Mouse (Mus musculus) olfactory bulb, adult 2 months (tissue): ENCODE data around the gene Lsm4. TPM values are rescaled to one million over a fixed set of nuclear protein-coding genes. Genes with fewer than 3 reads are reported as not detected.

ENCODE experiments used
- H3K27ac ChIP-seq: fragments of 200-500 bp; 2 replicates; pipeline ENCODE4 v1.5.1; 2012; ENCODE audit warnings: low read depth, low read length; ENCODE audit not compliant: insufficient read depth
- H3K4me1 ChIP-seq: fragments of 200-500 bp; 2 replicates; pipeline ENCODE4 v1.6.1; 2012; ENCODE audit warnings: low read length; ENCODE audit not compliant: control insufficient read depth, insufficient read depth
- H3K4me3 ChIP-seq: fragments of 200-500 bp; 2 replicates; pipeline ENCODE4 v1.5.1; 2012; ENCODE audit warnings: mild to moderate bottlenecking, low read depth, low read length, moderate library complexity; ENCODE audit not compliant: insufficient read depth
- CTCF ChIP-seq: fragments of 200-500 bp; IDR thresholded peaks from 2 replicates; pipeline ENCODE4 v1.5.1; 2012; ENCODE audit warnings: low read depth, mild to moderate bottlenecking, low read length, moderate library complexity; ENCODE audit not compliant: insufficient read depth
- POLR2A ChIP-seq: fragments of 200-500 bp; IDR thresholded peaks from 2 replicates; pipeline ENCODE4 v1.6.1; 2012; ENCODE audit warnings: mild to moderate bottlenecking, low read depth, low read length, moderate library complexity; ENCODE audit not compliant: insufficient read depth
- WGBS: fragments of 180-500 bp; shearing (Covaris S2); methylation state at CpG from one replicate; pipeline ENCODE4 v1.1.7; 2018; 5-methylcytosine and 5-hydroxymethylcytosine counted together
- polyA plus RNA-seq: library from polyadenylated mRNA; stranded (reverse); fragments of >200 nt; gene quantifications from 2 replicates; pipeline ENCODE4 v1.2.4, GENCODE M21; 2012; ENCODE audit warnings: low replicate concordance; ENCODE audit not compliant: missing spikeins, insufficient read depth, insufficient read length

Lsm4 gene
- polyA plus RNA-seq, 1 experiment, result not detected

GRCm38 (mm10) chr8:70647343-70648163 lies 25.5 kb upstream of the Lsm4 start:
- Histone ChIP-seq H3K4me1 (peaks cover 5% of the 10 kb centered on the region), H3K27ac (no peak overlapping the region), H3K4me3 (no peak overlapping the region)
- TF ChIP-seq CTCF (no peak), POLR2A (no peak)
- WGBS, result 82% methylated on average over 8 of the region's 8 CpGs

GRCm38 (mm10) chr8:70648164-70648442 lies 24.9 kb upstream of the Lsm4 start:
- 50% methylated on average over 1 of the region's 1 CpGs for WGBS
- H3K4me3 ChIP-seq, result no peak overlapping the region
- H3K27ac ChIP-seq, result no peak overlapping the region
- TF ChIP-seq CTCF (no peak), POLR2A (no peak)
- H3K4me1 ChIP-seq, result peaks cover 5% of the 10 kb centered on the region

GRCm38 (mm10) chr8:70648921-70649320 lies 24.1 kb upstream of the Lsm4 start:
- no peak for TF ChIP-seq POLR2A
- TF ChIP-seq CTCF, result no peak
- 61% methylated on average over 3 of the region's 3 CpGs for WGBS
- H3K27ac ChIP-seq, result 0 out of 2 replicates have a peak overlapping the region, but pooled peaks have one; percentile 1

GRCm38 (mm10) chr8:70649324-70649723 lies 23.7 kb upstream of the Lsm4 start:
- 45% methylated on average over 4 of the region's 4 CpGs for WGBS

More at GRCm38 (mm10) chr8:70648921-70649320, 24.1 kb upstream of the Lsm4 start:
- Histone ChIP-seq H3K4me1 (peaks cover 5% of the 10 kb centered on the region), H3K4me3 (no peak overlapping the region)

GRCm38 (mm10) chr8:70650351-70650750 lies 22.7 kb upstream of the Lsm4 start:
- WGBS, result 95% methylated on average over 17 of the region's 17 CpGs
- no peak overlapping the region for H3K4me3 ChIP-seq
- no peak overlapping the region for H3K27ac ChIP-seq
- peaks cover 5% of the 10 kb centered on the region for H3K4me1 ChIP-seq
- TF ChIP-seq CTCF, result no peak
- TF ChIP-seq POLR2A, result no peak

More at GRCm38 (mm10) chr8:70649324-70649723, 23.7 kb upstream of the Lsm4 start:
- TF ChIP-seq CTCF, result no peak
- TF ChIP-seq POLR2A, result no peak
- Histone ChIP-seq H3K4me1 (peaks cover 5% of the 10 kb centered on the region), H3K27ac (peak overlapping the region; percentile 1; the same call in 1 of the 2 replicates), H3K4me3 (no peak overlapping the region)

GRCm38 (mm10) chr8:70653226-70653625 lies 19.8 kb upstream of the Lsm4 start:
- TF ChIP-seq POLR2A, result no peak
- TF ChIP-seq CTCF, result no peak
- 52% methylated on average over 2 of the region's 2 CpGs for WGBS
- no peak overlapping the region for H3K27ac ChIP-seq
- H3K4me3 ChIP-seq, result no peak overlapping the region
- H3K4me1 ChIP-seq, result peaks cover 9% of the 10 kb centered on the region

- Histone ChIP-seq H3K27ac (no peak overlapping the region), H3K4me3 (no peak overlapping the region), H3K4me1 (peaks cover 12% of the 10 kb centered on the region)
- WGBS, result 58% methylated on average over 1 of the region's 1 CpGs
- TF ChIP-seq CTCF, result no peak
Observed at GRCm38 (mm10) chr8:70654121-70654520, 18.9 kb upstream of the Lsm4 start.

GRCm38 (mm10) chr8:70655469-70655868 lies 17.6 kb upstream of the Lsm4 start:
- 71% methylated on average over 2 of the region's 2 CpGs for WGBS
- Histone ChIP-seq H3K4me1 (peaks cover 17% of the 10 kb centered on the region), H3K4me3 (no peak overlapping the region), H3K27ac (no peak overlapping the region)
- TF ChIP-seq POLR2A, result no peak
- TF ChIP-seq CTCF, result no peak

- Histone ChIP-seq H3K27ac (no peak overlapping the region), H3K4me1 (peaks cover 18% of the 10 kb centered on the region), H3K4me3 (no peak overlapping the region)
- WGBS, result 46% methylated on average over 13 of the region's 13 CpGs
- TF ChIP-seq CTCF (no peak), POLR2A (no peak)
Observed at GRCm38 (mm10) chr8:70656193-70656790, 16.8 kb upstream of the Lsm4 start.
